Mouse (Mus musculus): Measurements from ENCODE around the gene Chrna4.
A peak's percentile ranks its signal among the peaks of the same experiment; 100 is the strongest.

Chrna4 gene

GRCm38 (mm10) chr2:181036561-181036960 lies 6.8 kb downstream of the Chrna4 start:
- no peak for DNase-seq (ENCODE audit: low spot score)

- DNase-seq (ENCODE audit: low spot score) = no peak
These were observed 8.2 kb downstream of the Chrna4 start for GRCm38 (mm10) chr2:181035186-181035585.

- DNase-seq (ENCODE audit: low spot score) = no peak
These were observed 10.0 kb downstream of the Chrna4 start for GRCm38 (mm10) chr2:181033310-181033709.

- DNase-seq (ENCODE audit: low spot score) = peak; percentile 70
These were observed 10.9 kb downstream of the Chrna4 start for GRCm38 (mm10) chr2:181032407-181032806.

- no peak for DNase-seq (ENCODE audit: low spot score)
These were observed 11.9 kb downstream of the Chrna4 start for GRCm38 (mm10) chr2:181031406-181031934.

GRCm38 (mm10) chr2:181008339-181008738 lies 35.0 kb downstream of the Chrna4 start:
- DNase-seq (ENCODE audit: low spot score) = no peak

GRCm38 (mm10) chr2:181007054-181007453 lies 36.3 kb downstream of the Chrna4 start:
- DNase-seq (ENCODE audit: low spot score) = no peak

GRCm38 (mm10) chr2:180996905-180997304 lies 46.4 kb downstream of the Chrna4 start:
- DNase-seq (ENCODE audit: low spot score) = no peak

GRCm38 (mm10) chr2:180996436-180996835 lies 46.9 kb downstream of the Chrna4 start:
- peak; percentile 86 for DNase-seq (ENCODE audit: low spot score)

- no peak for DNase-seq (ENCODE audit: low spot score)
These were observed 47.9 kb downstream of the Chrna4 start for GRCm38 (mm10) chr2:180995457-180995856.

GRCm38 (mm10) chr2:180994360-180994759 lies 49.0 kb downstream of the Chrna4 start:
- no peak for DNase-seq (ENCODE audit: low spot score)

GRCm38 (mm10) chr2:180990347-180990746 lies 53.0 kb downstream of the Chrna4 start:
- no peak for DNase-seq (ENCODE audit: low spot score)

- no peak for DNase-seq (ENCODE audit: low spot score)
These were observed 54.4 kb downstream of the Chrna4 start for GRCm38 (mm10) chr2:180988948-180989347.

GRCm38 (mm10) chr2:180988347-180988913 lies 54.9 kb downstream of the Chrna4 start:
- DNase-seq (ENCODE audit: low spot score) = peak; percentile 4

- DNase-seq (ENCODE audit: low spot score) = no peak
These were observed 55.8 kb downstream of the Chrna4 start for GRCm38 (mm10) chr2:180987432-180988030.

GRCm38 (mm10) chr2:180987001-180987400 lies 56.3 kb downstream of the Chrna4 start:
- DNase-seq (ENCODE audit: low spot score) = no peak

GRCm38 (mm10) chr2:180986449-180986848 lies 56.9 kb downstream of the Chrna4 start, which contains the start of gene Col20a1:
TSS of gene Col20a1 (plus strand) at chr2:180986535.
- no peak for DNase-seq (ENCODE audit: low spot score)

- DNase-seq (ENCODE audit: low spot score) = no peak
These were observed 57.7 kb downstream of the Chrna4 start for GRCm38 (mm10) chr2:180985635-180986034.

- DNase-seq (ENCODE audit: low spot score) = no peak
These were observed 62.2 kb downstream of the Chrna4 start for GRCm38 (mm10) chr2:180981133-180981532.

Measured in retina, embryonic 14.5 days (tissue).